Mouse (Mus musculus) urinary bladder, postnatal 25 days (tissue): ENCODE measurements around the gene Anxa3.

Experiments
- DNase-seq: peaks from one replicate; pipeline ENCODE4 v3.0.0; 2022; ENCODE audit warnings: low spot score

Gene Anxa3

GRCm38 (mm10) chr5:96847986-96848385 lies 54.8 kb downstream of the Anxa3 start:
- no peak for DNase-seq

GRCm38 (mm10) chr5:96848386-96848785 lies 55.2 kb downstream of the Anxa3 start:
- DNase-seq, result no peak

GRCm38 (mm10) chr5:96849232-96849631 lies 56.1 kb downstream of the Anxa3 start:
- no peak for DNase-seq

- no peak for DNase-seq
Observed at GRCm38 (mm10) chr5:96853451-96853850, 60.3 kb downstream of the Anxa3 start.

GRCm38 (mm10) chr5:96854350-96854749 lies 61.2 kb downstream of the Anxa3 start:
- DNase-seq, result no peak

- no peak for DNase-seq
Observed at GRCm38 (mm10) chr5:96859938-96860337, 66.8 kb downstream of the Anxa3 start.

GRCm38 (mm10) chr5:96867171-96867570 lies 74.0 kb downstream of the Anxa3 start:
- no peak for DNase-seq

- peak; percentile 43 for DNase-seq
Observed at GRCm38 (mm10) chr5:96868893-96869292, 75.8 kb downstream of the Anxa3 start.

GRCm38 (mm10) chr5:96870996-96871395 lies 77.9 kb downstream of the Anxa3 start:
- DNase-seq, result no peak

GRCm38 (mm10) chr5:96878178-96878577 lies 85.0 kb downstream of the Anxa3 start:
- no peak for DNase-seq

- no peak for DNase-seq
Observed at GRCm38 (mm10) chr5:96878851-96879540, 85.9 kb downstream of the Anxa3 start.

GRCm38 (mm10) chr5:96880231-96880630 lies 87.1 kb downstream of the Anxa3 start:
- no peak for DNase-seq

GRCm38 (mm10) chr5:96881118-96881517 lies 88.0 kb downstream of the Anxa3 start:
- no peak for DNase-seq

- DNase-seq, result no peak
Observed at GRCm38 (mm10) chr5:96881613-96882012, 88.5 kb downstream of the Anxa3 start.

- DNase-seq, result no peak
Observed at GRCm38 (mm10) chr5:96885202-96885601, 92.1 kb downstream of the Anxa3 start.

GRCm38 (mm10) chr5:96888396-96888795 lies 95.3 kb downstream of the Anxa3 start:
- no peak for DNase-seq

- DNase-seq, result no peak
Observed at GRCm38 (mm10) chr5:96890367-96890766, 97.2 kb downstream of the Anxa3 start.
